Mouse (Mus musculus): Measurements from ENCODE around the gene Hfe.
A peak's percentile ranks its signal among the peaks of the same experiment; 100 is the strongest.
"Not testable (repeated sequence)": the region's sequence is repeated elsewhere in the genome, so short reads cannot be mapped to it uniquely, and the experiment has no call there.

The Hfe gene

GRCm38 (mm10) chr13:23743963-23744362 lies 33.3 kb upstream of the Hfe start:
- DNase-seq: no peak

GRCm38 (mm10) chr13:23743215-23743614 lies 32.6 kb upstream of the Hfe start:
- no peak for DNase-seq

GRCm38 (mm10) chr13:23742007-23742406 lies 31.4 kb upstream of the Hfe start:
- DNase-seq: no peak

- DNase-seq: no peak
Measured at GRCm38 (mm10) chr13:23740910-23741309, 30.3 kb upstream of the Hfe start.

GRCm38 (mm10) chr13:23740256-23740840 lies 29.7 kb upstream of the Hfe start:
- no peak for DNase-seq

- DNase-seq: no peak
Measured at GRCm38 (mm10) chr13:23739922-23740252, 29.2 kb upstream of the Hfe start.

- DNase-seq: peak; percentile 88
Measured at GRCm38 (mm10) chr13:23739069-23739921, 28.6 kb upstream of the Hfe start.

GRCm38 (mm10) chr13:23738677-23739068 lies 28.0 kb upstream of the Hfe start, which contains the start of gene Hist1h1c:
Gene Hist1h1c (plus strand): TSS chr13:23738808.
- DNase-seq: peak; percentile 97

GRCm38 (mm10) chr13:23738041-23738440 lies 27.4 kb upstream of the Hfe start:
- peak; percentile 49 for DNase-seq

- DNase-seq: no peak
Measured at GRCm38 (mm10) chr13:23737091-23737490, 26.4 kb upstream of the Hfe start.

GRCm38 (mm10) chr13:23732156-23732804 lies 21.6 kb upstream of the Hfe start:
- DNase-seq: peak; percentile 35

GRCm38 (mm10) chr13:23730479-23730878 lies 19.8 kb upstream of the Hfe start:
- no peak for DNase-seq

- DNase-seq: no peak
Measured at GRCm38 (mm10) chr13:23729706-23730105, 19.1 kb upstream of the Hfe start.

- peak; percentile 46 for DNase-seq
Measured at GRCm38 (mm10) chr13:23729192-23729525, 18.5 kb upstream of the Hfe start.

GRCm38 (mm10) chr13:23728472-23729191 lies 18.0 kb upstream of the Hfe start:
- no peak for DNase-seq

GRCm38 (mm10) chr13:23725213-23725612 lies 14.6 kb upstream of the Hfe start:
- no peak for DNase-seq

- no peak for DNase-seq
Measured at GRCm38 (mm10) chr13:23724239-23724638, 13.6 kb upstream of the Hfe start.

- DNase-seq: not testable (repeated sequence)
Measured at GRCm38 (mm10) chr13:23717593-23718245, 7.1 kb upstream of the Hfe start.

GRCm38 (mm10) chr13:23717176-23717575 lies 6.5 kb upstream of the Hfe start:
- DNase-seq: no peak

- no peak for DNase-seq
Measured at GRCm38 (mm10) chr13:23716261-23717042, 5.8 kb upstream of the Hfe start.

GRCm38 (mm10) chr13:23709714-23710373 lies 810 bp downstream of the Hfe start:
- DNase-seq: no peak
